Mouse (Mus musculus) liver, postnatal 0 days (tissue): ENCODE data around the gene Krtap17-1. TPM values are rescaled to one million over a fixed set of nuclear protein-coding genes. Genes with fewer than 3 reads are reported as not detected.

Experiments
- ATAC-seq: fragments of 200-750 bp; cut with Nextera tagmentation; 2 replicates; pipeline ENCODE4 v1.8.0; 2017; ENCODE audit warnings: mild to moderate bottlenecking, moderate library complexity
- DNase-seq: peaks from one replicate; pipeline ENCODE4 v3.0.0-alpha.2; 2016
- H3K27ac ChIP-seq: fragments of 300-500 bp; sonication (generic); 2 replicates; pipeline ENCODE4 v1.5.1; 2014; ENCODE audit warnings: antibody characterized with exemption, moderate library complexity, mild to moderate bottlenecking, low read depth
- H3K27me3 ChIP-seq: fragments of 300-500 bp; sonication (generic); 2 replicates; pipeline ENCODE4 v1.6.1; 2014; ENCODE audit warnings: low read length, control low read depth, mixed read lengths; ENCODE audit not compliant: insufficient read depth
- H3K36me3 ChIP-seq: fragments of 300-500 bp; sonication (generic); replicated peaks from 2 replicates; pipeline ENCODE4 v1.6.1; 2014; ENCODE audit warnings: mild to moderate bottlenecking, control low read depth, low read length, moderate library complexity, mixed read lengths; ENCODE audit not compliant: insufficient read depth
- H3K4me1 ChIP-seq: fragments of 300-500 bp; sonication (generic); 2 replicates; pipeline ENCODE4 v1.6.1; 2014; ENCODE audit warnings: antibody characterized with exemption, mild to moderate bottlenecking, control low read depth; ENCODE audit not compliant: insufficient read depth
- H3K4me2 ChIP-seq: fragments of 300-500 bp; sonication (generic); 2 replicates; pipeline ENCODE4 v1.6.1; 2014; ENCODE audit warnings: low read depth, mild to moderate bottlenecking, low read length, moderate library complexity, mixed read lengths
- H3K4me3 ChIP-seq: fragments of 300-500 bp; sonication (generic); 2 replicates; pipeline ENCODE4 v1.5.1; 2014; ENCODE audit warnings: low read depth, low read length
- H3K9ac ChIP-seq: fragments of 300-500 bp; sonication (generic); replicated peaks from 2 replicates; pipeline ENCODE4 v1.6.1; 2014; ENCODE audit warnings: mild to moderate bottlenecking, moderate library complexity
- H3K9me3 ChIP-seq: fragments of 300-500 bp; sonication (generic); 2 replicates; pipeline ENCODE4 v1.6.1; 2016; ENCODE audit warnings: mild to moderate bottlenecking, control low read depth, low read length, mixed read lengths
- CTCF ChIP-seq: sonication (generic); IDR thresholded peaks from 2 replicates; pipeline ENCODE4 v1.5.1; 2016; ENCODE audit warnings: antibody characterized with exemption, low read depth
- EP300 ChIP-seq: IDR thresholded peaks from 2 replicates; pipeline ENCODE4 v1.6.1; 2016; ENCODE audit warnings: antibody characterized with exemption, low read depth, mild to moderate bottlenecking
- WGBS: fragments of 180-500 bp; shearing (Covaris S2); extraction: QIAGEN DNeasy Blood & Tissue Kit; methylation state at CpG from one replicate; pipeline ENCODE4 v1.1.7; 2014; ENCODE audit not compliant: insufficient replicate concordance; 5-methylcytosine and 5-hydroxymethylcytosine counted together
- polyA plus RNA-seq: library from polyadenylated mRNA; unstranded; fragments of >200 nt; fragmentation: Nextera tagmentation; extraction: Ambion mirVana; gene quantifications from 2 replicates; pipeline ENCODE4 v1.2.1, GENCODE M21; 2015

Gene Krtap17-1
- polyA plus RNA-seq, 1 experiment from 2014 or later = not detected

- Histone ChIP-seq H3K36me3 (no peaks in the 10 kb centered on the region), H3K4me2 (no peak overlapping the region)
- no peak for ATAC-seq
Measured at GRCm38 (mm10) chr11:99994384-99994661, 529 bp upstream of the Krtap17-1 start.

GRCm38 (mm10) chr11:99990571-99990970, 3.2 kb downstream of the Krtap17-1 start:
- H3K9me3 ChIP-seq = no peaks in the 10 kb centered on the region
- H3K4me2 ChIP-seq = no peak overlapping the region
- TF ChIP-seq EP300 (no peak), CTCF (no peak)
- no peak overlapping the region for H3K9ac ChIP-seq
- WGBS = 75% methylated on average over 3 of the region's 3 CpGs
- no peak for ATAC-seq
- no peak for DNase-seq
- no peaks in the 10 kb centered on the region for H3K36me3 ChIP-seq
- H3K27me3 ChIP-seq = 0 out of 2 replicates have a peak, but pooled peaks cover 6% of the 10 kb centered on the region
- no peak overlapping the region for H3K27ac ChIP-seq
- H3K4me1 ChIP-seq = no peaks in the 10 kb centered on the region
- H3K4me3 ChIP-seq = no peak overlapping the region

More at GRCm38 (mm10) chr11:99994384-99994661, 529 bp upstream of the Krtap17-1 start:
- H3K27me3 ChIP-seq = 0 out of 2 replicates have a peak, but pooled peaks cover 6% of the 10 kb centered on the region
- no peak overlapping the region for H3K9ac ChIP-seq
- no peak for DNase-seq
- H3K4me3 ChIP-seq = no peak overlapping the region
- no peaks in the 10 kb centered on the region for H3K9me3 ChIP-seq
- 36% methylated on average over 4 of the region's 4 CpGs for WGBS
- no peak overlapping the region for H3K27ac ChIP-seq
- no peaks in the 10 kb centered on the region for H3K4me1 ChIP-seq
- TF ChIP-seq CTCF = no peak
- no peak for TF ChIP-seq EP300

GRCm38 (mm10) chr11:99989881-99990405, 3.9 kb downstream of the Krtap17-1 start:
- WGBS = 68% methylated on average over 6 of the region's 6 CpGs
- no peaks in the 10 kb centered on the region for H3K36me3 ChIP-seq

DNA sequence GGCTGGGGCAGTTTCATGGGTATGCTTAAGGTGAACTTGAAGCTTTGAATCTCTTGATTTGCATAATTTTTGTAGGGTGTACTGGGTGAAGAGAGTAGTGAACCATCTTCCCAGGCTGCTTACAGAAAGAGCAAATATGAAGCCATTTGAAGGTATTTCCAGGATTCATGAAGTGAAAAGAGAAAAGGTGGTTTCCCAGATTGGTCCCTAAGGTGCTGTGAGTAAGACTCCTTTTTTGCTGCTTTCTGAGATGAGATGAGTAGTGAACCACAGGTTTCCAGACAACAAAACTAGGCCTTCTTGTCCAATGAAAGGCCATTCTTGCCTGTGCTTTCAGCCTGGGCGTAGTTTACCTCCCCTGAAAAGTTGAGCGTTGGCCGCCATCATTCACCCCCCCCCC, 5.3 kb downstream of the Krtap17-1 start:
- DNase-seq = no peak
- no peak overlapping the region for H3K9ac ChIP-seq
- 0 out of 2 replicates have a peak, but pooled peaks cover 2% of the 10 kb centered on the region for H3K27me3 ChIP-seq
- ATAC-seq = no peak
- no peak overlapping the region for H3K4me2 ChIP-seq
- no peaks in the 10 kb centered on the region for H3K4me1 ChIP-seq
- no peak for TF ChIP-seq EP300
- TF ChIP-seq CTCF = no peak
- H3K4me3 ChIP-seq = no peak overlapping the region
- H3K36me3 ChIP-seq = no peaks in the 10 kb centered on the region
- WGBS = 77% methylated on average over 3 of the region's 3 CpGs
- no peak overlapping the region for H3K27ac ChIP-seq
- H3K9me3 ChIP-seq = no peaks in the 10 kb centered on the region

More at GRCm38 (mm10) chr11:99989881-99990405, 3.9 kb downstream of the Krtap17-1 start:
- H3K27ac ChIP-seq = no peak overlapping the region
- no peak overlapping the region for H3K4me2 ChIP-seq
- H3K4me1 ChIP-seq = no peaks in the 10 kb centered on the region
- TF ChIP-seq EP300 = no peak
- no peak for TF ChIP-seq CTCF
- no peak for DNase-seq
- 0 out of 2 replicates have a peak, but pooled peaks cover 6% of the 10 kb centered on the region for H3K27me3 ChIP-seq
- no peak overlapping the region for H3K9ac ChIP-seq
- no peaks in the 10 kb centered on the region for H3K9me3 ChIP-seq
- ATAC-seq = no peak
- H3K4me3 ChIP-seq = no peak overlapping the region

DNA sequence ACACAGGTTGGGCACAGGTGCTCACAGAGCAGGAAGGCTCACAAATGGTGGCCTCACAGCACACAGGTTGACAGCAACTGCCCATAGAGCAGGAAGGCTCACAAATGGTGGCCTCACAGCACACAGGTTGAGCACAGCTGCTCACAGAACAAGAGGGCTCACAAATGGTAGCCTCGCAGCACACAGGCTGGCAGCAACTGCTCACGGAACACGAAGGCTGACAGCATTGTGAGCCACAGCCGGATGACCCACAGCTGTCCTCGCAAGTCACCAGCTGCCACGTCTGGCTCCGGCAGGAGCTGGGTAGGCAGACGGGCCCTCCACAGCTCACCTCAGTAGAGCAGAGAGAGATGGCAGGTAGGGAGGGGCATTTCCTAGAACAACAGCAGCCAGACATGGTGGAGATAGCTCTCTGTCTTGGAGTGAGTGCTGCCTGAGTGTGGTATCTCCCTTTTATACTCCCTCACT, 7.6 kb downstream of the Krtap17-1 start, which contains the start of gene Krtap16-1:
Krtap16-1 (minus strand) TSS at position 418 of the 468 bp plus-strand sequence.
- ATAC-seq (no peak), DNase-seq (no peak)
- no peaks in the 10 kb centered on the region for H3K4me1 ChIP-seq
- no peak within 1 kb of the TSS for H3K27ac ChIP-seq
- H3K9ac ChIP-seq = no peak within 1 kb of the TSS
- H3K9me3 ChIP-seq = no peaks in the 10 kb centered on the region
- no peaks in the 10 kb centered on the region for H3K36me3 ChIP-seq
- H3K4me2 ChIP-seq = no peak within 1 kb of the TSS
- H3K27me3 ChIP-seq = no peaks in the 10 kb centered on the region
- 82% methylated on average over 8 of the region's 8 CpGs for WGBS
- no peak for TF ChIP-seq CTCF
- TF ChIP-seq EP300 = no peak
- no peak within 1 kb of the TSS for H3K4me3 ChIP-seq

- H3K9me3 ChIP-seq = no peaks in the 10 kb centered on the region
- no peak overlapping the region for H3K4me2 ChIP-seq
- H3K27ac ChIP-seq = no peak overlapping the region
- DNase-seq (no peak), ATAC-seq (no peak)
- H3K36me3 ChIP-seq = no peaks in the 10 kb centered on the region
- H3K4me1 ChIP-seq = no peaks in the 10 kb centered on the region
- no peak for TF ChIP-seq CTCF
- no peak for TF ChIP-seq EP300
- no peak overlapping the region for H3K4me3 ChIP-seq
- no peaks in the 10 kb centered on the region for H3K27me3 ChIP-seq
- WGBS = 82% methylated on average over 20 of the region's 20 CpGs
- H3K9ac ChIP-seq = no peak overlapping the region
Measured at GRCm38 (mm10) chr11:99985291-99986092, 8.3 kb downstream of the Krtap17-1 start.
